Mouse (Mus musculus): ENCODE data around the gene Abcg5.

Abcg5 gene

GRCm38 (mm10) chr17:84645119-84645518, 37.7 kb downstream of the Abcg5 start:
- no peak for DNase-seq (ENCODE audit: low read depth, low spot score)

GRCm38 (mm10) chr17:84644292-84645050, 38.3 kb downstream of the Abcg5 start:
- DNase-seq (ENCODE audit: low read depth, low spot score) = no peak

GRCm38 (mm10) chr17:84642324-84642723, 40.5 kb downstream of the Abcg5 start:
- DNase-seq (ENCODE audit: low read depth, low spot score) = no peak

GRCm38 (mm10) chr17:84641893-84642292, 40.9 kb downstream of the Abcg5 start:
- DNase-seq (ENCODE audit: low read depth, low spot score) = peak; percentile 61

- peak; percentile 82 for DNase-seq (ENCODE audit: low read depth, low spot score)
Measured at GRCm38 (mm10) chr17:84639796-84640378, 42.9 kb downstream of the Abcg5 start.

- DNase-seq (ENCODE audit: low read depth, low spot score) = no peak
Measured at GRCm38 (mm10) chr17:84637971-84638370, 44.8 kb downstream of the Abcg5 start.

GRCm38 (mm10) chr17:84636328-84636727, 46.5 kb downstream of the Abcg5 start:
- DNase-seq (ENCODE audit: low read depth, low spot score) = no peak

GRCm38 (mm10) chr17:84633443-84633842, 49.4 kb downstream of the Abcg5 start:
- no peak for DNase-seq (ENCODE audit: low read depth, low spot score)

- no peak for DNase-seq (ENCODE audit: low read depth, low spot score)
Measured at GRCm38 (mm10) chr17:84631836-84632235, 51.0 kb downstream of the Abcg5 start.

- no peak for DNase-seq (ENCODE audit: low read depth, low spot score)
Measured at GRCm38 (mm10) chr17:84628611-84629010, 54.2 kb downstream of the Abcg5 start.

- no peak for DNase-seq (ENCODE audit: low read depth, low spot score)
Measured at GRCm38 (mm10) chr17:84627721-84628120, 55.1 kb downstream of the Abcg5 start.

GRCm38 (mm10) chr17:84626857-84627305, 55.9 kb downstream of the Abcg5 start:
- no peak for DNase-seq (ENCODE audit: low read depth, low spot score)

- peak; percentile 96 for DNase-seq (ENCODE audit: low read depth, low spot score)
Measured at GRCm38 (mm10) chr17:84626276-84626856, 56.4 kb downstream of the Abcg5 start, which contains the start of gene Dync2li1. Dync2li1 (plus strand) TSS chr17:84626496.

- no peak for DNase-seq (ENCODE audit: low read depth, low spot score)
Measured at GRCm38 (mm10) chr17:84622873-84623272, 59.9 kb downstream of the Abcg5 start.

GRCm38 (mm10) chr17:84622028-84622427, 60.8 kb downstream of the Abcg5 start:
- no peak for DNase-seq (ENCODE audit: low read depth, low spot score)

- no peak for DNase-seq (ENCODE audit: low read depth, low spot score)
Measured at GRCm38 (mm10) chr17:84621209-84621608, 61.6 kb downstream of the Abcg5 start.

- DNase-seq (ENCODE audit: low read depth, low spot score) = no peak
Measured at GRCm38 (mm10) chr17:84620610-84621009, 62.2 kb downstream of the Abcg5 start.

- DNase-seq (ENCODE audit: low read depth, low spot score) = no peak
Measured at GRCm38 (mm10) chr17:84620076-84620475, 62.7 kb downstream of the Abcg5 start.

GRCm38 (mm10) chr17:84619112-84619511, 63.7 kb downstream of the Abcg5 start:
- DNase-seq (ENCODE audit: low read depth, low spot score) = no peak

- DNase-seq (ENCODE audit: low read depth, low spot score) = no peak
Measured at GRCm38 (mm10) chr17:84617953-84618352, 64.9 kb downstream of the Abcg5 start.

GRCm38 (mm10) chr17:84616526-84617074, 66.2 kb downstream of the Abcg5 start:
- no peak for DNase-seq (ENCODE audit: low read depth, low spot score)

- DNase-seq (ENCODE audit: low read depth, low spot score) = no peak
Measured at GRCm38 (mm10) chr17:84615811-84616210, 67.0 kb downstream of the Abcg5 start.

Measured in ES-CJ7 (cell line).